Mouse (Mus musculus) urinary bladder, postnatal 10 days (tissue): ENCODE measurements around the gene Cct8.

ENCODE experiments used
- DNase-seq: peaks from one replicate; pipeline ENCODE4 v3.0.0; 2022; ENCODE audit warnings: low spot score

Gene Cct8

DNA sequence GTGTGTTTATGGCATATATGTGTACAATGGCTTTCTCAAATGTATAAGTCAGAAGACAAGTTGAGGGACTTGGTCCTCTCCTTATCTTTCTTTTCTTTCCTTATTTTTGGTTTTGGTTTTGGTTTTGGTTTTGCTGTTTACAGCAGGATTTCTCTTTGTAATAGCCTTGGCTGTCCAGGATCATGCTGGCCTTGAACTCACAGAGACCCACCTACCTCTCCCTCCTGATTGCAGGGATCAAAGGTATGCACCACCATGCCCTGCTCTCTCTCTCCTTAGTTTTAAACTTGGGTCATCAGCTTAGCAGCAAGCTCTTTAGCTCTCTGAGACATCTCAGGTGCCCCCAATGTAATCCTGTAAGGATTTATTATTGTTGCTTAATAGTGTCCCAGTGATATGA, 50.6 kb downstream of the Cct8 start:
- DNase-seq = no peak

DNA sequence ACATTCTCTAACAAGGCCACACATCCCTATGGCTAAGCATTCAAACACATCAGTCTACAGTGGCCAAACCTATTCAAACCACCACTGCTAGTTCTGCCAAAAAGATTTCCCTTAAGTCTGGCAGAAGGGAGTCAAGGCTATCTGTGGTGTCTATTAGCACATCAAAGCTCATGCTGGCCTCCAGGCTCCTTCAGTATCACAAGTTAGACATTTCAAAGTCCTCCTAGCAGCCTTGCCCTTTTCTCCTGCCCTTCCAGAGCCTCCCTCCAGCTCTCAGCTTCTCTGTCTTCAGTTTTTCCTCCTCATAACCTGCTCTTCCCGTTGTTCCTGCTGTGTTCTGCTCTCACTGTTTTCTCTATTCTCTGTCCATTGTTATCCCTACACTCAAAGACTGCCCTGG, 51.6 kb downstream of the Cct8 start:
- no peak for DNase-seq

DNA sequence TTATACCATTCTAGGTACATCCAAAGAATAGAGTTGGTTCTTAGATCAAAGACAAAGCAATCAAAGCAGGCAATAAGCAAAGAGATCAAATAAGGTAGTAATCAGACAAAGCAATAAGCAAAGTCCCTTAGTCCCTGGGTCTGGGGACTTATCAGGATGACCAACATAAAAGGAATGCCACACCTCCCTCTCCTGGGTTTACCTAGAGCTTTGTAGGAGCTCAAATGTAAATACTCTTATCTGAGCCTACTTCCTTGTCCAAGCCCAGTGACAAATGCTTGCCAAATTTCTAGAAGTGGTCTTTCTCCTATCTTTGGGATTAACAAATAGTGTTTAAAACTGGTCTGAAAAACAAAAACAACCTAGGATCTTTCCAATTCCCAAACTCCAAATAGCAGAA, 52.4 kb downstream of the Cct8 start:
- no peak for DNase-seq

DNA sequence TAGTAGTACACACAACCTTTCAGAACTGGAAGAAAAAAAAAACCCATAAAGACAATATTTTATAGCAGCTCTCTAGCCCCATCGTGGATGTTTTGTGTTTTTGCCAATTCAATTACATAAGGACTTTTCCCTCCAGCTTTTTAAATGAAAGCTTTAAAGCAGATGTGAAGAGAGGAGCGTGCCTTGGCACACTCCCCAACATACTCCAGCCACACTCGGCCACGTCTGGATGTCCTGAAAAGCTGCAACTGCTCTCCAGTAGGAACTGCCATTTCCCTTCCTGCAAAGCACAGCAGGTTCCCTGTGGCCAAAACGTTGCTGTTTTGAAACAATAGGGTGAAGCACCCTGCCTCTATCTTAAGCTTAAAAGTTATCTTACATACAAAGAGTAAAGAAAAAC, 53.4 kb downstream of the Cct8 start:
- DNase-seq = no peak

DNA sequence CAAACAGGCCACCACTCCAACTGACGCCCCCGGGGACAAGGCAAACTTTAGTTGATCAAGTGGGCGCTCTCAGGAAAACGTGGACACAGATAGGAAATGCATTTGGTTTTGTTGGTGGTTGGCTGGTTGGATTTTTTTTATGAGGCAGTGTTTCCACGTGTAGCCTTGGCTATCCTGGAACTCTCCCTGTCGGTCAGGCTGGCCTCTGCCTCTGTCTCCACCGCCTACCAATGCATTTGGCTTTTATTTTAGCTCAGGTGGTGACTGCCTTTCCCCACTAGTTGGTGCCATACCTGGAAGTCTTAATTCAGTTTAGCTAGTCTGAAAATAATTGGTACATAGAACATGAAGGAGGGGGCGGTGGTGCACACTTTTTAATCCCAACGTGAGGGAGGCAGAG, 54.6 kb downstream of the Cct8 start:
- DNase-seq = no peak

DNA sequence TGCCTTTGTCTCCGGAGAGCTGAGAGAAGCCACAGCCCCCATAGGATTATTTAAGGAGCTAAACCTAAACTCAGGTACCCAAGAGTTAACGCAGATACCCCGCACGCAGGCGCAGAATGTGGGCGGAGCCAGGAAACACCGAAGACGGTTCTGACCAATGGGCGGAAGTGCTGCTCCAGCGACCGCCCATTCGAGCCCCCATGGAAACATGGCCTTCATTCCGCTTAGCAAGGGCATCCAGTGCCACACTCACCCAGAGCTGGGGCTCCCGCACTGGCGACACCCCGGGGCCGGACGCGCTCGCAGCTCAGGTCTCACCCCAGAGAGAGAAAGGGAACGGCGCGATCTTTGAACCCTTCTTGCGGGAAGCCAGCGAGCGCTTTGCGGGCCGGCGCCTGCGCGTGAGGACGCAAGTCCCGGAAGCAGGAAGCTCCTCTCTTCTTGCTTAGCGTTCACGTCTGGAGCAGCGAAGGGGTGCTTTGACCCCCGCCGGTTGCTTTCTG, 55.4 kb downstream of the Cct8 start, which contains the start of gene Rwdd2b:
TSS of gene Rwdd2b (minus strand) at position 390 of the 503 bp plus-strand sequence.
- DNase-seq = peak; percentile 69

DNA sequence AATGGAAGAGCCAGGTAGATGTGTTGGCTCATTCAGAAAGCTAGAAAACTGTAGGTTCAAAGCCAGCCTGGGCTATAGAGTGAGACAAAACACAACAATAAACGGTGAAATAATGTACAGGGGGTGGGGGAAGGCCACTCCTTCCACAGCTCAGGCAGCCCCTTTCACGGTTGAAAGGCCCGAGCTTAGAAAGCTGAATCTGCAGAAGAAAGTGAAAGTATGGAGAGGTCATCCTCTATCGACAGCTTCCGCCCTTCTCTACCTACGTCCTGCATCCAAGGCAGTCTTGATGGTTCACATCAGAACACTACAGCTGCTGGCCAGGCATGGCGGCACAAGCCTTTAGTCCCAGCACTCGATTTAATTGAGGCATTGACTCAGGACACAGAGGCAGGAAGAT, 57.0 kb downstream of the Cct8 start:
- no peak for DNase-seq

DNA sequence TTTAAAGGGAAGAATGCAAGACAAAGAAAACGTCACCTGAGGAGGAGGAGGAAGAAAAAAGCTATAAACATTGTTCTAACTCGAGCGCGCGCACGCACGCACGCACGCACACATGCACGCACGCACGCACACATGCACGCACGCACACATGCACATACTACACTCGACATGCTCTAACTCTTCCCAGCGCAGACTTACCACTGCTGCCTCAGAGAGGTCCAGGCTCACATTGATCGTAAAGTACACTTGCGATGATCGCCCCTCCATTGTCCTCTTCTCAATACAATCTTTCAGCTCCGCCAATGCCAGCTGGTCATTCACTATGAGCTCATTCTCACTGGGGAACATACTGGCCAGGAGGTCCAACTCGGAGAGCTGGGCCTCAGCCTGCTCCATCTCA, 58.6 kb downstream of the Cct8 start:
- DNase-seq = no peak

DNA sequence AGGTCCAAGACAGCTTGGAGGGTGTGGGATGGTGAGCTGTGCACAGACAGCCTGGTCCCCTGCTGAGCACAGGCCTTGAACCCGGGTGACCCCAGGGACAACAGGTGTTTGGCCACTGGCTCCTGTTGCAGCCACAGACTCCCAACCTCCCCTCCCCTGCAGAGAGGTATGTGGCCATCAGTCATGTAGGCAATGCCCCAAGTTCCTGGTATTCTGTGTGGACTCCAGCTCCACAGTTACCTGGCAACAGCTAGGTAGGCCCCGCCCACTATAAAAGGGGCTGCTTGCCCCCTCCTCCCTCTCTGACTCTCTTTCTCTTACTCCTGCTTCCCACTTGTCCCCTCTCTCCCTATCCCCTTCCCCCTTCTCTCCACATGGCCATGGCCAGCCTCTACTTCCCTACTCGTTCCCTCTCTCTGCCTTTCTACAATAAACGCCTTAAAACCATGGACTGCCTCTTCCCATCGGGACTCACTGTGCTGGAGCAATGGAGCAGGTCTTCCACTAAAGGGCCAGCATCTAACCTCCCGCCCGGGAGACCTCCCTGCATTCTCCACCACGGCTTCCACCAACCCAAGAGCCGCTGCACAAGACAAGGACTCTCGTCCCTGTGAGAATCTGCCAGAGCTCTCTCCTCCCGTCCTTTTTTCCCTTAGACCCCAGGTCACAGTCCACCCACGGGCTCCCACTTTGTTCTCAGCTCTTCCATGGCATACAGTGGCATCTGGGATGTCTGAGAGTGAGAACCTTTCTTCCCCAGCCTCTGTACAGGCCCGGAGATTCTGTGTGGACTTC, 60.1 kb downstream of the Cct8 start:
- no peak for DNase-seq

DNA sequence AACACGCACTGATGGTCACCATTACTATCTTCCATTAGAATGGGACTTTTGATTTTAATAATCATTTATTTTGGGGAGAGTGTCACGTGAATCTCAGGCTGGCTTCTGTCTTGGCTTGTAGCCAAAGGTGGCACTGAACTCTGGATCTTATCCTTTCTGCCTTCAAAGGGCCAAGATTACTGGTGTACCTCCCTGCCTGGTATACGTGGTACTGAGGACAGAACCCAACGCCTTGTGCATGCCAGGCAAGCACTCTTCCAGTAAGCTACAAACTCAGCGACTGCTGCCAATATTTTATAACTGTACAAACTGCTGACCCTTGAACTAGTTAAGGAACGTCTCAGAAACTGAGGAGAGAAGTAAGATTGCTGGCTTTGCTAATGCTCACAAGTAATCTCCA, 60.7 kb downstream of the Cct8 start:
- DNase-seq = no peak

DNA sequence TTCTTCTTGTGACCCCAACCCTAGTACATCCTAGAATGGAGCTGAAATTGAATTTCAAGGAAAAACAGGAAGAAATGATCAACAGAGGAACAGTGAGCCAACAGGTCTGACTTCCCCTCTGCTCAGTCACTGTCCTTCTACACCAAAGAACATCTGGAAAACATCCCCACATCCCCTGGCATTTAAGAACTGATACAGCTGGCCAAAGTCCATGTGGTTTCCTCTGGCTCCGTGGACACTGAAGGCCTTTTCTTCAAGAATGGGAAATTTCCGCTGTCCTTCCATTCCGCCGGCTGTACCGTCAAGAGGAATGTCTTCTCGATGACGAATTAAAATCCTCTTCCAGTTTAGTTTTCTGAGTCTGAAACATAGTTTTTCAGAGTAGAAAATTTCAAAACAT, 61.4 kb downstream of the Cct8 start:
- no peak for DNase-seq
